Mouse (Mus musculus): ENCODE results near the gene Klhl30. TPM values are rescaled to one million over a fixed set of nuclear protein-coding genes. Genes with fewer than 3 reads are reported as not detected.

The Klhl30 gene
- total RNA-seq, 2 experiments from 2014 or later: 87.8 to 132 TPM

GRCm38 (mm10) chr1:91364822-91365644 is 14.2 kb downstream of the Klhl30 start:
- DNase-seq: peak; percentile 45

GRCm38 (mm10) chr1:91365816-91366214 is 15.0 kb downstream of the Klhl30 start:
- no peak for DNase-seq

- DNase-seq: peak; percentile 60
Observed at GRCm38 (mm10) chr1:91366215-91367108, 15.6 kb downstream of the Klhl30 start, which contains the start of gene Erfe. TSS of gene Erfe (plus strand) at chr1:91366430.

GRCm38 (mm10) chr1:91367295-91367694 is 16.5 kb downstream of the Klhl30 start:
- DNase-seq: no peak

GRCm38 (mm10) chr1:91369408-91369807 is 18.6 kb downstream of the Klhl30 start:
- DNase-seq: no peak

- no peak for DNase-seq
Observed at GRCm38 (mm10) chr1:91370055-91370454, 19.2 kb downstream of the Klhl30 start.

GRCm38 (mm10) chr1:91373414-91373835 is 22.6 kb downstream of the Klhl30 start:
- no peak for DNase-seq

- no peak for DNase-seq
Observed at GRCm38 (mm10) chr1:91380453-91381090, 29.8 kb downstream of the Klhl30 start.

GRCm38 (mm10) chr1:91381091-91381471 is 30.3 kb downstream of the Klhl30 start:
- DNase-seq: no peak

- DNase-seq: no peak
Observed at GRCm38 (mm10) chr1:91390369-91390768, 39.6 kb downstream of the Klhl30 start.

- no peak for DNase-seq
Observed at GRCm38 (mm10) chr1:91397927-91398259, 47.1 kb downstream of the Klhl30 start.

GRCm38 (mm10) chr1:91398260-91399062 is 47.6 kb downstream of the Klhl30 start, which contains the start of gene Ilkap:
TSS of gene Ilkap (minus strand) at chr1:91398815.
- DNase-seq: peak; percentile 87

GRCm38 (mm10) chr1:91404976-91405375 is 54.2 kb downstream of the Klhl30 start:
- no peak for DNase-seq

- DNase-seq: peak; percentile 76
Observed at GRCm38 (mm10) chr1:91405406-91406169, 54.8 kb downstream of the Klhl30 start.

- DNase-seq: peak; percentile 25
Observed at GRCm38 (mm10) chr1:91407819-91408218, 57.0 kb downstream of the Klhl30 start.

GRCm38 (mm10) chr1:91411631-91412285 is 60.9 kb downstream of the Klhl30 start:
- no peak for DNase-seq
